Mouse (Mus musculus) Muller cell, postnatal 12 days (primary cell): ENCODE results near the gene Gm4884.
"Not testable (repeated sequence)": the region's sequence is repeated elsewhere in the genome, so short reads cannot be mapped to it uniquely, and the experiment has no call there.

ENCODE experiments used
- DNase-seq: peaks from one replicate; pipeline ENCODE4 v3.0.0-alpha.2; 2015; ENCODE audit errors: inconsistent ontology term

The Gm4884 gene

GRCm38 (mm10) chr7:41032419-41032818 is at the start of gene Gm4884:
Gene Gm4884 (plus strand): TSS chr7:41032719.
- DNase-seq, result not testable (repeated sequence)

DNA sequence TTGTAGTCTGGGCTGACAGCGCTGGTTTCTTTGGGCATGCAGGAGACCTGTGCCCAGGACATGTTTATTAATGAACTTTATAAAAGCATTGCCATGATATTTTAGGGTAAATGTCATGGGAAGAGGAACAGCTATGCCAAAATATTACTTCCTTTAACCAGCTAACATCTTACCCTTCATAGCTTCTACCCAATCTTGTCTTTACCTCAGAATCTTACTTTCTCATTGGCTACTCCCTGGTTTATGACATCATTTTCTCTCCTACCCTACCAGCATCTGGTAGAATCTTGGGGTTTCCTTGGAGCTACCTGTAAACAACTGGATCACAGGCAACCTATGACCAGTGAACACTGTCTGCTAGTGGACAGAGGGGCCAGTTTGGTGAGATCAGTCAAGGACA is 45.3 kb upstream of the Gm4884 start, which contains the start of gene 4930433I11Rik:
4930433I11Rik (plus strand) TSS at position 301 of the 400 bp plus-strand sequence.
- no peak for DNase-seq

DNA sequence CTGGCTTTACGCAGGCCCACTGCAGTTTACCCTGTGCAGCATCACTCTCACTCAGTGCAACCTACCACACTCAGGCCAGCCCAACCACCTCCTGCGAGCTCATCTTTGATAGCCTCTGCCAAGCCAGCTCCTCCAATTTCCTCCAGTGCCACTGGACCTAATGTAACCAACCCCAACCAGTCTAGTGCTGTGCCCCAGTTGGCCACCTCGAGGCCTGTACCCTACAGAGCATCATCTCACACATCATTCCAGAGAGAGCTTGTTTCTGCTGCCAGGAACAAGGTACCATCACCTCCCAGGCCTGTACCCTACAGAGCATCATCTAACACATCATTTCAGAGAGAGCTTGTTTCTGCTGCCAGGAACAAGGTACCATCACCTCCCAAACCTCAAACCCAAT is 11.5 kb downstream of the Gm4884 start:
- not testable (repeated sequence) for DNase-seq
